Mouse (Mus musculus) ES-Bruce4 (cell line): ENCODE results near the gene Fam169a. TPM values are rescaled to one million over a fixed set of nuclear protein-coding genes. Genes with fewer than 3 reads are reported as not detected.

Experiments
- H3K27ac ChIP-seq: 2 replicates; pipeline ENCODE4 v1.5.1; 2012; ENCODE audit warnings: low read length, inconsistent platforms; ENCODE audit not compliant: insufficient read depth
- H3K27me3 ChIP-seq: 2 replicates; pipeline ENCODE4 v1.6.1; 2012; ENCODE audit warnings: mild to moderate bottlenecking, low read length, inconsistent platforms; ENCODE audit not compliant: control insufficient read depth, poor library complexity, insufficient read depth, severe bottlenecking
- H3K36me3 ChIP-seq: 2 replicates; pipeline ENCODE4 v1.6.1; 2012; ENCODE audit warnings: inconsistent platforms, mild to moderate bottlenecking, low read length, moderate library complexity; ENCODE audit not compliant: control insufficient read depth, poor library complexity, insufficient read depth, severe bottlenecking
- H3K4me1 ChIP-seq: one replicate; pipeline ENCODE4 v1.8.1; 2011; ENCODE audit warnings: low read length; ENCODE audit not compliant: control insufficient read depth, insufficient read depth
- H3K4me3 ChIP-seq: 2 replicates; pipeline ENCODE4 v1.5.1; 2011; ENCODE audit warnings: low read depth, mild to moderate bottlenecking, low read length
- H3K9ac ChIP-seq: 2 replicates; pipeline ENCODE4 v1.6.1; 2012; ENCODE audit warnings: low read depth, mild to moderate bottlenecking, inconsistent platforms; ENCODE audit not compliant: poor library complexity, severe bottlenecking
- H3K9me3 ChIP-seq: replicated peaks from 2 replicates; pipeline ENCODE4 v1.6.1; 2012; ENCODE audit warnings: mild to moderate bottlenecking, low read length, inconsistent platforms; ENCODE audit not compliant: control insufficient read depth, poor library complexity, insufficient read depth, severe bottlenecking
- CTCF ChIP-seq: IDR thresholded peaks from one replicate; pipeline ENCODE4 v1.8.1; 2011; ENCODE audit warnings: low read depth, low read length
- EP300 ChIP-seq: IDR thresholded peaks from 2 replicates; pipeline ENCODE4 v1.6.1; 2011; ENCODE audit warnings: low read depth, low read length; ENCODE audit not compliant: insufficient read depth
- POLR2A ChIP-seq: IDR thresholded peaks from one replicate; pipeline ENCODE4 v1.8.1; 2011; ENCODE audit warnings: low read length; ENCODE audit not compliant: insufficient read depth
- polyA plus RNA-seq: library from polyadenylated mRNA; stranded (reverse); fragments of >200 nt; gene quantifications from 2 replicates; pipeline ENCODE4 v1.2.4, GENCODE M21; 2011; ENCODE audit warnings: low read depth; ENCODE audit not compliant: missing spikeins, insufficient read depth, insufficient read length

Gene Fam169a
- polyA plus RNA-seq, 1 experiment, result 81.9 TPM

GRCm38 (mm10) chr13:97051158-97051557 is 15.9 kb upstream of the Fam169a start:
- no peak for TF ChIP-seq CTCF
- no peak for TF ChIP-seq EP300
- TF ChIP-seq POLR2A, result no peak
- H3K9ac ChIP-seq, result no peak overlapping the region
- H3K27ac ChIP-seq, result no peak overlapping the region
- no peaks in the 10 kb centered on the region for H3K4me1 ChIP-seq
- H3K4me3 ChIP-seq, result no peak overlapping the region
- no peaks in the 10 kb centered on the region for H3K9me3 ChIP-seq
- H3K36me3 ChIP-seq, result no peaks in the 10 kb centered on the region
- H3K27me3 ChIP-seq, result no peaks in the 10 kb centered on the region

- peak; percentile 55 for TF ChIP-seq CTCF
- TF ChIP-seq EP300, result no peak
- H3K36me3 ChIP-seq, result no peaks in the 10 kb centered on the region
- no peaks in the 10 kb centered on the region for H3K4me1 ChIP-seq
- no peaks in the 10 kb centered on the region for H3K9me3 ChIP-seq
- H3K9ac ChIP-seq, result no peak overlapping the region
- H3K4me3 ChIP-seq, result no peak overlapping the region
- no peaks in the 10 kb centered on the region for H3K27me3 ChIP-seq
- no peak overlapping the region for H3K27ac ChIP-seq
Measured at GRCm38 (mm10) chr13:97052667-97053066, 14.4 kb upstream of the Fam169a start.

GRCm38 (mm10) chr13:97053844-97054243 is 13.2 kb upstream of the Fam169a start:
- TF ChIP-seq CTCF (no peak), EP300 (no peak), POLR2A (no peak)
- Histone ChIP-seq H3K27me3 (no peaks in the 10 kb centered on the region), H3K36me3 (no peaks in the 10 kb centered on the region), H3K4me3 (no peak overlapping the region), H3K27ac (no peak overlapping the region), H3K4me1 (peaks cover 3% of the 10 kb centered on the region), H3K9ac (no peak overlapping the region), H3K9me3 (no peaks in the 10 kb centered on the region)

GRCm38 (mm10) chr13:97057817-97058216 is 9.3 kb upstream of the Fam169a start:
- H3K36me3 ChIP-seq, result no peaks in the 10 kb centered on the region

GRCm38 (mm10) chr13:97059746-97060145 is 7.3 kb upstream of the Fam169a start:
- no peak overlapping the region for H3K9ac ChIP-seq
- no peaks in the 10 kb centered on the region for H3K9me3 ChIP-seq
- H3K4me1 ChIP-seq, result peaks cover 3% of the 10 kb centered on the region
- no peak overlapping the region for H3K4me3 ChIP-seq
- no peak overlapping the region for H3K27ac ChIP-seq
- no peaks in the 10 kb centered on the region for H3K27me3 ChIP-seq
- no peak for TF ChIP-seq CTCF
- no peak for TF ChIP-seq EP300
- TF ChIP-seq POLR2A, result no peak
- H3K36me3 ChIP-seq, result no peaks in the 10 kb centered on the region

More at GRCm38 (mm10) chr13:97057817-97058216, 9.3 kb upstream of the Fam169a start:
- Histone ChIP-seq H3K9me3 (no peaks in the 10 kb centered on the region), H3K9ac (no peak overlapping the region), H3K4me1 (peaks cover 3% of the 10 kb centered on the region), H3K27me3 (no peaks in the 10 kb centered on the region), H3K27ac (no peak overlapping the region), H3K4me3 (no peak overlapping the region)
- TF ChIP-seq EP300 (no peak), POLR2A (no peak), CTCF (no peak)

GRCm38 (mm10) chr13:97060331-97060730 is 6.8 kb upstream of the Fam169a start:
- TF ChIP-seq POLR2A, result no peak
- no peak for TF ChIP-seq EP300
- TF ChIP-seq CTCF, result no peak
- Histone ChIP-seq H3K9ac (no peak overlapping the region), H3K27me3 (no peaks in the 10 kb centered on the region), H3K4me1 (peaks cover 3% of the 10 kb centered on the region), H3K9me3 (no peaks in the 10 kb centered on the region), H3K36me3 (no peaks in the 10 kb centered on the region), H3K27ac (peak overlapping the region; percentile 21; the same call in 1 of the 2 replicates), H3K4me3 (no peak overlapping the region)
